Mouse (Mus musculus): Measurements from ENCODE around the gene Ly75. TPM values are rescaled to one million over a fixed set of nuclear protein-coding genes. Genes with fewer than 3 reads are reported as not detected.
A peak's percentile ranks its signal among the peaks of the same experiment; 100 is the strongest.

Gene Ly75
- polyA plus RNA-seq, 1 experiment from 2014 or later = 2.2 TPM

DNA sequence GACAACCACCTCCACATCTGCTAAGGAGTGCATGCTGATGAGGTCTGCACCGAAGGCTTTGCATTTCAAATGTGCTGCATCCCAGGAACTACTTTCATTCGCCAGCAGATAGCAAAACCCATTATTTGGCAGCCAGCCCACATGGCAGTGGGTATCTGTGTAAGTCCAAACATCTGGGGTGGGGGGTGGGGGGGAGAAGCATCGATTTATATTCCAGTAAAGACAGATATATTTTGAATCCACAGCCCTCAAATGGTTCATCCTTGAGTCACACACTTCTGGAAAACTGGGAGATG is 27.8 kb downstream of the Ly75 start:
- H3K4me3 ChIP-seq (ENCODE audit: low read depth, low read length) = no peak overlapping the region
- no peaks in the 10 kb centered on the region for H3K36me3 ChIP-seq (ENCODE audit: control insufficient read depth, insufficient read depth)
- no peaks in the 10 kb centered on the region for H3K9me3 ChIP-seq (ENCODE audit: control insufficient read depth)
- H3K4me2 ChIP-seq (replicated peaks; ENCODE audit: low read depth) = no peak overlapping the region
- no peak overlapping the region for H3K9ac ChIP-seq (ENCODE audit: low read depth, low read length)
- no peak overlapping the region for H3K27ac ChIP-seq (ENCODE audit: low read depth, low read length)
- no peaks in the 10 kb centered on the region for H3K27me3 ChIP-seq (replicated peaks; ENCODE audit: control insufficient read depth, insufficient read depth, low read length)
- TF ChIP-seq CTCF (IDR thresholded peaks at IDR 0.05; ENCODE audit: low read depth) = no peak
- no peaks in the 10 kb centered on the region for H3K4me1 ChIP-seq (replicated peaks; ENCODE audit: control insufficient read depth, insufficient read depth, low read length)
- WGBS = 41% methylated on average over 3 of the region's 3 CpGs
- no peak for ATAC-seq

DNA sequence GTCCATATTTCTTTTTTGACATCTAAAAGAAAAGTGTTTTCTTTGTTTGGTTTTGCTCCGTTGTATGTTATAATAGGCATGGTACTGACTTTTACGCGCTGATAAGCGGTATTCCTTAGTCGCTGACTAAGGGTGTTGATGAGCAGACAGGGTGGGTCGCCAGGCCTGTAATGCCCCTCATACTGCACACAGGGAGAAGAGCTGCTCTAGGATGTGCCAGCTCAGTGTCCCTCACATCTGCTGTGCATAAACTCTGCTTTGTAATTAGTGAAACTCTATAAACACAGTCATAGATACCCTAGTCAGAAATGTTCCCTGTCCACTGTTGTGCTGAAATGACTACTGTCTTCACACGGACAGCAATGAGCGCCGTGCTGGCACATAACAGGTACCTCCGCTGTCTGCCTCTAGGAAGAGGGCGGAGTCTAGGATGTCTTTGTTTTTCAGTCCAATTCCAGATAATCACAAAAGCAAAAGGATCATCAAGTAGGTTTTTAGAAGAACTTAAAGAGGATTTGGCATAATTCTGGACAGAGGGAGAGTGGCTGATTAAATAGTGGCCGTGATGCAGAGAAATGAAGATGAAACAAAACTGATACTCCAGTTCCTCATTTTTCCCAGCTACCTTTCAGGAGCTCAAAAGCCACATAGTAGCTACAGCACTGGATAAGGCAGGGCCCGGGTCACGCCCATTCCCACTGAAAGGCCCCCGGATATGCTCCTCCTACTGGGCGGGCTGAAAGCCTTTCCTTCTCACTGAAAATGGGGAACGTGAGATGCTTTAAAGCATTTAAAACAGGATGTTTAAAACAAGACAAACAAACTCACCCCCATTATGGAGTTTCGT is 28.3 kb downstream of the Ly75 start:
- Histone ChIP-seq H3K4me2 (replicated peaks; ENCODE audit: low read depth) (no peak overlapping the region), H3K9ac (ENCODE audit: low read depth, low read length) (no peak overlapping the region), H3K4me3 (ENCODE audit: low read depth, low read length) (no peak overlapping the region), H3K27me3 (replicated peaks; ENCODE audit: control insufficient read depth, insufficient read depth, low read length) (no peaks in the 10 kb centered on the region), H3K9me3 (ENCODE audit: control insufficient read depth) (no peaks in the 10 kb centered on the region), H3K4me1 (replicated peaks; ENCODE audit: control insufficient read depth, insufficient read depth, low read length) (no peaks in the 10 kb centered on the region), H3K36me3 (ENCODE audit: control insufficient read depth, insufficient read depth) (no peaks in the 10 kb centered on the region), H3K27ac (ENCODE audit: low read depth, low read length) (no peak overlapping the region)
- TF ChIP-seq CTCF (IDR thresholded peaks at IDR 0.05; ENCODE audit: low read depth) = peak; percentile 16; the same call in 1 of the 2 replicates
- no peak for ATAC-seq
- 65% methylated on average over 18 of the region's 18 CpGs for WGBS

DNA sequence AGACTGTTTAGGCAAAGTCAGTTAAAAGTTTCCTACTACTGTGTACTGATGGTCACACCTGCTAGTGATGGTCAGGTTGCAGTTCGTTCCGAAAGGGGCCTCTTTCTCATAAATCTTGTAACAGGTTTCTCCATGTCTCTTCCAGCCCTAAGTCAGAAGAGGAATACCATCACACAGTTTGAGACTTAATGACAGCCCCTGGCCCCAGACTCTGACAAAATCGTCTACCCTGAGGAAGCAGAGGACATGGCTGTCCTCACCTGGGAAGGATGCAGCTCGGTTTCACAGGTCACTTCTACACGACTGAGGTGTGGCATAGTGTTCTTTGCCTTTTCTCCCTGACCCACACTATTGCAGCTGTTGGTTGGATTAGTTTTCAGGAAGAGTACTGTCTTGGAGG is 30.8 kb downstream of the Ly75 start:
- no peaks in the 10 kb centered on the region for H3K27me3 ChIP-seq (replicated peaks; ENCODE audit: control insufficient read depth, insufficient read depth, low read length)
- no peaks in the 10 kb centered on the region for H3K36me3 ChIP-seq (ENCODE audit: control insufficient read depth, insufficient read depth)
- H3K4me1 ChIP-seq (replicated peaks; ENCODE audit: control insufficient read depth, insufficient read depth, low read length) = no peaks in the 10 kb centered on the region
- no peak overlapping the region for H3K9ac ChIP-seq (ENCODE audit: low read depth, low read length)
- no peaks in the 10 kb centered on the region for H3K9me3 ChIP-seq (ENCODE audit: control insufficient read depth)
- no peak overlapping the region for H3K4me2 ChIP-seq (replicated peaks; ENCODE audit: low read depth)
- TF ChIP-seq CTCF (IDR thresholded peaks at IDR 0.05; ENCODE audit: low read depth) = no peak
- H3K27ac ChIP-seq (ENCODE audit: low read depth, low read length) = no peak overlapping the region
- 81% methylated on average over 5 of the region's 5 CpGs for WGBS
- H3K4me3 ChIP-seq (ENCODE audit: low read depth, low read length) = no peak overlapping the region
- ATAC-seq = no peak

DNA sequence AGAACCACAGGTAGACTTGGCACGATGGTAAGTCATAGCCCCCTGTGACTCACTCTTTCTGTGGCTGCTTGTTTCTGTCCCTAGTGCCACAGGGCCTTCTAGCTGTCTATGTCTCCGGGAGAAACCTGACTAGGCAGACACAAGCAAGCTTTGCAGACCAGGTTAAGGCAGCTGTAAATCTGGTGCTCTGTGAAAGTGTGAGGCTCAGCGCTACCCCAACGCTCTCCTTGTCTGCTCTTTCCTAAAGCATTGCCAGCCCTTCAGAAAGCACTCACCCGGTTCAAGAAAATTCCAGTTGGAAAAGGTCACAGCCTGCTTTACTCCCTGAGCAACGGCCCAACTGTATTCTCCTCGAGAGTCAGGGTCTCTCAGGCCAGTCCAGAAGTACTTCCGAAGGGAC is 31.3 kb downstream of the Ly75 start:
- no peak overlapping the region for H3K27ac ChIP-seq (ENCODE audit: low read depth, low read length)
- H3K4me1 ChIP-seq (replicated peaks; ENCODE audit: control insufficient read depth, insufficient read depth, low read length) = no peaks in the 10 kb centered on the region
- H3K4me3 ChIP-seq (ENCODE audit: low read depth, low read length) = no peak overlapping the region
- ATAC-seq = no peak
- no peak overlapping the region for H3K9ac ChIP-seq (ENCODE audit: low read depth, low read length)
- H3K27me3 ChIP-seq (replicated peaks; ENCODE audit: control insufficient read depth, insufficient read depth, low read length) = no peaks in the 10 kb centered on the region
- no peaks in the 10 kb centered on the region for H3K36me3 ChIP-seq (ENCODE audit: control insufficient read depth, insufficient read depth)
- 86% methylated on average over 8 of the region's 8 CpGs for WGBS
- no peaks in the 10 kb centered on the region for H3K9me3 ChIP-seq (ENCODE audit: control insufficient read depth)
- TF ChIP-seq CTCF (IDR thresholded peaks at IDR 0.05; ENCODE audit: low read depth) = no peak
- H3K4me2 ChIP-seq (replicated peaks; ENCODE audit: low read depth) = no peak overlapping the region

DNA sequence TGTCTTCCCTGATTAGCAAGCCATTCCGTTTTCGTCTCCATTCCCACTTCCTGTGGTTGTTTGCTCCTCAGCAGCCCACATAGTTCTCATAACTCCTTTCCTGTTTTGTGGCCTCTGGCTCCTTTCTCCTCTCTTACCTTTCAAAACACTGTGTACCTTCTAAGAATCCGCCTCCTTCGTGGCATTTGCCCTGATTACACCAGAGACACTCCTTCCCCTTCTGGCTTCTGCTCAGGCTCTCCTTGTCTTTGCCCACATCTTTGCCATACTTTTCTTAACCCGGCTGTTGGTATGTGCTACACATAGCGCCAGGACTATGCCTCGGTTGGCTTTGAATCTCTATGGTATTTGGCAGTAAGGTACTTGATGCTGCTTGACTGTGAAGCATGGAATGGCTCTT is 35.2 kb downstream of the Ly75 start:
- H3K36me3 ChIP-seq (ENCODE audit: control insufficient read depth, insufficient read depth) = no peaks in the 10 kb centered on the region
- H3K4me2 ChIP-seq (replicated peaks; ENCODE audit: low read depth) = no peak overlapping the region
- H3K27me3 ChIP-seq (replicated peaks; ENCODE audit: control insufficient read depth, insufficient read depth, low read length) = no peaks in the 10 kb centered on the region
- no peaks in the 10 kb centered on the region for H3K9me3 ChIP-seq (ENCODE audit: control insufficient read depth)
- no peak for ATAC-seq
- H3K9ac ChIP-seq (ENCODE audit: low read depth, low read length) = no peak overlapping the region
- no peak overlapping the region for H3K4me3 ChIP-seq (ENCODE audit: low read depth, low read length)
- H3K4me1 ChIP-seq (replicated peaks; ENCODE audit: control insufficient read depth, insufficient read depth, low read length) = no peaks in the 10 kb centered on the region
- H3K27ac ChIP-seq (ENCODE audit: low read depth, low read length) = no peak overlapping the region
- 86% methylated on average over 7 of the region's 7 CpGs for WGBS
- TF ChIP-seq CTCF (IDR thresholded peaks at IDR 0.05; ENCODE audit: low read depth) = no peak

DNA sequence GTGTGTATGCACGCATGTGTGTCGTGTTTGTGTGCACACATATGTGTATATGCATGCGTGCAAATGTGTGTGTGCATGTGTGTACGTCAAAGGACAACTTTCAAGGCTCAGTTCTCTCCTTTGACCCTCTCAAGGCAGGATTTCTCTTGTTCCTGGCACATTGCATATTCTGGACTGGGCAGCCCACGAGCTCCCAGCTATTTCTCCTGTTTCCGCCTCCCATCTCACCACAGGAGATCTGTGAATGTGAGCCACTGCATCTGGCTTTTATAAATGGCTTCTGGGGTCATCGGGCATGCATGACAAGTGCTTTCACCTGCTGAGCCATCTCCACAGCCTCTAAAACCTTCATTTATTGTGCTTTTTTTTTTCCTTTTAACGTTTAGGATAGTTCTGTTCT is 36.6 kb downstream of the Ly75 start:
- H3K36me3 ChIP-seq (ENCODE audit: control insufficient read depth, insufficient read depth) = no peaks in the 10 kb centered on the region
- H3K4me1 ChIP-seq (replicated peaks; ENCODE audit: control insufficient read depth, insufficient read depth, low read length) = no peaks in the 10 kb centered on the region
- WGBS = 94% methylated on average over 8 of the region's 8 CpGs
- H3K9ac ChIP-seq (ENCODE audit: low read depth, low read length) = no peak overlapping the region
- no peak for ATAC-seq
- no peak overlapping the region for H3K4me3 ChIP-seq (ENCODE audit: low read depth, low read length)
- no peaks in the 10 kb centered on the region for H3K9me3 ChIP-seq (ENCODE audit: control insufficient read depth)
- no peak overlapping the region for H3K27ac ChIP-seq (ENCODE audit: low read depth, low read length)
- H3K4me2 ChIP-seq (replicated peaks; ENCODE audit: low read depth) = no peak overlapping the region
- H3K27me3 ChIP-seq (replicated peaks; ENCODE audit: control insufficient read depth, insufficient read depth, low read length) = no peaks in the 10 kb centered on the region
- no peak for TF ChIP-seq CTCF (IDR thresholded peaks at IDR 0.05; ENCODE audit: low read depth)
